Mouse (Mus musculus): ENCODE measurements around the gene Bach2. TPM values are rescaled to one million over a fixed set of nuclear protein-coding genes. Genes with fewer than 3 reads are reported as not detected.

The Bach2 gene
- polyA plus RNA-seq, 1 experiment from 2014 or later, result 31.5 TPM

DNA sequence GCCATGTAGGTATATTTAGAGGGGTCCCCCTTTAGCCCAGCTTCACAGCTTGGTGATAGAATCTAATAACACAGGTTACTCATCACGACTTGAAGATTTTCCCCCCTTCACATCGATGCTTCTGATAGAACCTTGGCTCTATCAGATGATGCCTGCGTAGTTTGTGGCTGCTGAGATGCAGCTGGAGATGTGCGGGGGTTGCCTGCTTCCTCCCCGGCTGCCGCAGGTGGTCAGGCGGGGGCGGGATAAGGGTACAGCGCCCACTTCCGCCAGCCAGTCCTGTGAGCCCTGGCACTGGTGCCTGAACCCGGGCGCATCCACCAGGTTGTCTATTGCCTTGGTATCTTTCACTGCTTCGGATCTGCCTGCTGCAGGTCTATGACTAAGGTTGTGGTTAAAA lies 19.5 kb downstream of the Bach2 start:
- no peak for DNase-seq (ENCODE audit: low spot score)
- no peaks in the 10 kb centered on the region for H3K36me3 ChIP-seq (replicated peaks; ENCODE audit: control insufficient read depth, insufficient read depth)
- 88% methylated on average over 13 of the region's 13 CpGs for WGBS
- no peak overlapping the region for H3K9ac ChIP-seq
- H3K9me3 ChIP-seq (ENCODE audit: control insufficient read depth, low read length), result no peaks in the 10 kb centered on the region
- H3K4me1 ChIP-seq (replicated peaks; ENCODE audit: control insufficient read depth, insufficient read depth, low read length), result no peaks in the 10 kb centered on the region
- no peak overlapping the region for H3K4me2 ChIP-seq (replicated peaks)
- H3K4me3 ChIP-seq (replicated peaks; ENCODE audit: low read length), result no peak overlapping the region
- no peak overlapping the region for H3K27ac ChIP-seq
- ATAC-seq (ENCODE audit: low FRiP score), result peak; percentile 34; the same call in 1 of the 2 replicates
- no peaks in the 10 kb centered on the region for H3K27me3 ChIP-seq (ENCODE audit: control insufficient read depth, insufficient read depth, low read length)

DNA sequence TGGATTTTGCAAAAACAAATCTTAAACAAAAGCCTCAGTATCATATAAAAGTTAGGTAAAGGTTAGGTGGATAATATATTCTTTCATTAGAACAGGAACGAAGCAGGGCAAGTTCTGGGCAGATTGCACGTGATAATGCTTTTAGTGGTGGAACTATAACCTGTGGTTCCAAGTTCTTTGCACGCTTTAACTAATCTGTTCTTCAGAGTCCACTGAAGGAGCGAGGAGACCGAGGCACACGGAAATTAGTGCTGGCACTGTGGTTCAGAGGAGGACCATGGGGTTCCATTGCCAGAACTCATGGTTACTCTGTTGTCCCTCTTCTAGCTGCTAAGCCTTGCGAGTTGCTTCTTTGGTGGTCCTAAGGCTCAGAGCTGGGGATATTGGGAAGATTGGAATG lies 20.0 kb downstream of the Bach2 start:
- Histone ChIP-seq H3K27ac (no peak overlapping the region), H3K4me3 (replicated peaks; ENCODE audit: low read length) (no peak overlapping the region), H3K9ac (no peak overlapping the region), H3K36me3 (replicated peaks; ENCODE audit: control insufficient read depth, insufficient read depth) (no peaks in the 10 kb centered on the region), H3K4me1 (replicated peaks; ENCODE audit: control insufficient read depth, insufficient read depth, low read length) (no peaks in the 10 kb centered on the region), H3K27me3 (ENCODE audit: control insufficient read depth, insufficient read depth, low read length) (no peaks in the 10 kb centered on the region), H3K9me3 (ENCODE audit: control insufficient read depth, low read length) (no peaks in the 10 kb centered on the region), H3K4me2 (replicated peaks) (no peak overlapping the region)
- ATAC-seq (ENCODE audit: low FRiP score) (no peak), DNase-seq (ENCODE audit: low spot score) (no peak)
- WGBS, result 98% methylated on average over 7 of the region's 7 CpGs

DNA sequence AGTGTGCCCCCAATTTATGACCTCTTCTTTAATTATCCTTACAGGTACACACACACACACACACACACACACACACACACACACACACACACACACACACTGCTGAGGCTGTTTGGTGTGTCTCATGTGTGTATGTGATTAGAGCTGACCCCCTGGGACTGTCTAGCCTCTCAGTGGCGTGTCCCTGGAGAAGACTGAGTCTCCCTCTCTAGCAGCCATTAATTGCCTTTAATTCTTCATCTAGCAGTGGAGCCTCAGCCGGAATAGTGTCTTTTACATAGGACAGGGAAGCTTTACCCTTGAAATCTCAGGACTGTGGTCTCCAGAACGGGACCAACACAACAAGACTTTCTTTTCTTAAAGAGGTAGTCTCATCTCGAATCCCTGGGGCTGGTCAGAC lies 22.3 kb downstream of the Bach2 start:
- 71% methylated on average over 4 of the region's 4 CpGs for WGBS
- ATAC-seq (ENCODE audit: low FRiP score) (no peak), DNase-seq (ENCODE audit: low spot score) (no peak)
- H3K4me2 ChIP-seq (replicated peaks), result no peak overlapping the region
- H3K9ac ChIP-seq, result no peak overlapping the region
- no peaks in the 10 kb centered on the region for H3K36me3 ChIP-seq (replicated peaks; ENCODE audit: control insufficient read depth, insufficient read depth)
- H3K27ac ChIP-seq, result no peak overlapping the region
- no peaks in the 10 kb centered on the region for H3K9me3 ChIP-seq (ENCODE audit: control insufficient read depth, low read length)
- H3K27me3 ChIP-seq (ENCODE audit: control insufficient read depth, insufficient read depth, low read length), result no peaks in the 10 kb centered on the region
- H3K4me3 ChIP-seq (replicated peaks; ENCODE audit: low read length), result no peak overlapping the region
- 0 out of 2 replicates have a peak, but pooled peaks cover 9% of the 10 kb centered on the region for H3K4me1 ChIP-seq (replicated peaks; ENCODE audit: control insufficient read depth, insufficient read depth, low read length)

DNA sequence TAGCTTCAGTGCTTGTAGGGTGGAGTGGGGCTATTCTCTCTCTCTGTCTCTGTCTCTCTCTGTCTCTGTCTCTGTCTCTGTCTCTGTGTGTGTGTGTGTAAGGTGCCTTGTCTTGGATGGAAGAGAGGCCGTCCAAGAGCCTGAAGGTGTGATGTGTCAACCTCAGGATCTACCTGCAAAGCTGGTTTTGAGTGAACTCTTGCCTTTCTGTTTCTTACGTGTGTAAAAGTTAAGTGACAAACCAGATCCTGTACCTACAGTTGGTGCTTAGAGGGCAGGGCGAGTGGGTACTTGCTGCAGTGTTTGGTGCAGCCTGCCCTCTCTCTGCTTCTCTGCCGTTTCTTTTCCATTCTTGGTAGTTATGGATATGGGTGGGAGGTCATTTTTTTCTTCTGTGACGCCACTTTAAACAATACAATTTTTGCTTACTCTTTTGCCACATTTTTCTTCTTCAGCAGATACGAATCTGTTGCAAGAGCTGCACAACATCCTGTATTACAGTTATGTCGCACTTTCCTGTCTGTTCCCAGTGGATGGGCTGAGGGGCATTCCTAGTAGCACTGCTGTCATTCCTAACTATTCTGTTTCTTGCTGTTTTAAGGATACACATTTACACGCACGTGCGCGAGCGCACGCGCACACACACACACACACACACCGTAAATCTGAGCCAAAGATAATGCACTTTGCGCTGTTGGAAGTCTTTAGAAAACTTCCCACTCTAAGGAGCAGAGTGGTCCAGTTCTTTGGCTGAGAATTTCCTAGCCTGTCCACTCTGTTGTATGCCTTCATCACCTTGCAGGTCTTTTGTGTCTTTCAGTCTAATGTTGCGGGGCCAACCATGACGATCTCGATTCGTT lies 24.5 kb downstream of the Bach2 start:
- no peaks in the 10 kb centered on the region for H3K27me3 ChIP-seq (ENCODE audit: control insufficient read depth, insufficient read depth, low read length)
- no peak overlapping the region for H3K4me3 ChIP-seq (replicated peaks; ENCODE audit: low read length)
- H3K27ac ChIP-seq, result no peak overlapping the region
- H3K9me3 ChIP-seq (ENCODE audit: control insufficient read depth, low read length), result no peaks in the 10 kb centered on the region
- WGBS, result 89% methylated on average over 20 of the region's 20 CpGs
- H3K4me2 ChIP-seq (replicated peaks), result no peak overlapping the region
- no peaks in the 10 kb centered on the region for H3K36me3 ChIP-seq (replicated peaks; ENCODE audit: control insufficient read depth, insufficient read depth)
- no peak overlapping the region for H3K9ac ChIP-seq
- no peak for ATAC-seq (ENCODE audit: low FRiP score)
- H3K4me1 ChIP-seq (replicated peaks; ENCODE audit: control insufficient read depth, insufficient read depth, low read length), result 0 out of 2 replicates have a peak, but pooled peaks cover 9% of the 10 kb centered on the region
- DNase-seq (ENCODE audit: low spot score), result no peak

DNA sequence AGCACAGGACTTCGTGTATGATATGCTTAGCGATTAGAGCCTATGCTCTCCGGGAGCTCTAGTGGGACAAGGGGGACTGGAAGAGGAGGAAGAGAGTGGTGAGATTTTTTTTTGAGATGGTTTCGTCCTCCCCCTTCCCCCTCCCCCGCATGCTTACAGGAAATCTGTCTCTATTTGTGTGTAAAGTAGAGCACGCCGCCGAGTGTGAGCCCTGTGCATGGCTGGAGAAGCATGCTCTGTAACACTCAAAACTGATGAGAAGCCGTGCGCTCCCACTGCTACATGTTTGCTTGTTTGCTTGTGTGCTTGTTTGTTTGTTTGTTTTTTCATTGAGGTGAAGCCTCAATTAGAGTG lies 25.1 kb downstream of the Bach2 start:
- no peak overlapping the region for H3K9ac ChIP-seq
- no peak overlapping the region for H3K27ac ChIP-seq
- ATAC-seq (ENCODE audit: low FRiP score) (no peak), DNase-seq (ENCODE audit: low spot score) (no peak)
- H3K36me3 ChIP-seq (replicated peaks; ENCODE audit: control insufficient read depth, insufficient read depth), result no peaks in the 10 kb centered on the region
- H3K4me3 ChIP-seq (replicated peaks; ENCODE audit: low read length), result no peak overlapping the region
- H3K4me1 ChIP-seq (replicated peaks; ENCODE audit: control insufficient read depth, insufficient read depth, low read length), result 0 out of 2 replicates have a peak, but pooled peaks cover 9% of the 10 kb centered on the region
- H3K27me3 ChIP-seq (ENCODE audit: control insufficient read depth, insufficient read depth, low read length), result no peaks in the 10 kb centered on the region
- H3K9me3 ChIP-seq (ENCODE audit: control insufficient read depth, low read length), result no peaks in the 10 kb centered on the region
- WGBS, result 74% methylated on average over 10 of the region's 10 CpGs
- no peak overlapping the region for H3K4me2 ChIP-seq (replicated peaks)

DNA sequence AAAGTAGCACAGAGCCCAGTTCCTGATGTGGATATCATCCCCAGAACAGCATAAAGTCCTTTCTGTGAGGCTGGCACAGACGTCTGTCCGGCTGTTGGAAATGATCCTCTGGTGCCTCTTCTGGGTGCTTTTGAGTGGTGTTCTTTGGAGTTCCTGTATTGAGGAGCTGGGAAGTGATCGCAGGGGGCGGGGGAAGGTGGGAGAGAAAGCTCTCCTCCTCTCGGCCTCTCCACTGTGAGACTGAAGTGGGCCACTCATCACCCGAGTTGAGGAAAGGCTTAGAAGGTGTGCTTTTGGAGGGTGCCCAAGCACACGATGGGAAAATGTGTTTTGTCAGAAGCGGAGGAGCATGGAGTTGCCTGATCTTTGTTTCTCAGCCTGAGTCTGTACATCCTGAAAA lies 26.3 kb downstream of the Bach2 start:
- H3K27ac ChIP-seq, result no peak overlapping the region
- WGBS, result 76% methylated on average over 8 of the region's 8 CpGs
- 0 out of 2 replicates have a peak, but pooled peaks cover 9% of the 10 kb centered on the region for H3K4me1 ChIP-seq (replicated peaks; ENCODE audit: control insufficient read depth, insufficient read depth, low read length)
- 0 out of 2 replicates have a peak, but pooled peaks cover 2% of the 10 kb centered on the region for H3K36me3 ChIP-seq (replicated peaks; ENCODE audit: control insufficient read depth, insufficient read depth)
- no peaks in the 10 kb centered on the region for H3K27me3 ChIP-seq (ENCODE audit: control insufficient read depth, insufficient read depth, low read length)
- no peak overlapping the region for H3K9ac ChIP-seq
- ATAC-seq (ENCODE audit: low FRiP score) (no peak), DNase-seq (ENCODE audit: low spot score) (no peak)
- H3K9me3 ChIP-seq (ENCODE audit: control insufficient read depth, low read length), result no peaks in the 10 kb centered on the region
- no peak overlapping the region for H3K4me2 ChIP-seq (replicated peaks)
- H3K4me3 ChIP-seq (replicated peaks; ENCODE audit: low read length), result no peak overlapping the region

DNA sequence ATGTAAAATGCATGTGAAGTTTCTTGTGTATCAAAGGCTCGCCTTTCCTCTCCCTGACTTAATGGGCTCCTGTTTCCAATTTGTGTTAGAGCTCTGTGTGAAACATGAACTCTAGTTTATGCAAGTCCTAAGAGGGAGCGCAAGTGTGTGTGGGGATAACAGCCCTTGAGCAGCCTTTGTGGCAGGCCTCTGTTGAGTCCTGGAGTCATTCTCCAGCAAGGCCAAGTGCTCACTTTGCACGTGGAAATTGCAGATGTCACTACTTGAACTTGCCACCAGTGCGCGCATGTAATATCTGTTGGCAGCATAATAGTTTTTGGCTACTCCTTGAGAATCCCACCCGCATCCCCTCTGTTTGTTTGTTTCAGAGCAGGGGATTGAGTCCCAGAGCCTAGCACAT lies 28.1 kb downstream of the Bach2 start:
- WGBS, result 78% methylated on average over 6 of the region's 6 CpGs
- ATAC-seq (ENCODE audit: low FRiP score), result no peak

DNA sequence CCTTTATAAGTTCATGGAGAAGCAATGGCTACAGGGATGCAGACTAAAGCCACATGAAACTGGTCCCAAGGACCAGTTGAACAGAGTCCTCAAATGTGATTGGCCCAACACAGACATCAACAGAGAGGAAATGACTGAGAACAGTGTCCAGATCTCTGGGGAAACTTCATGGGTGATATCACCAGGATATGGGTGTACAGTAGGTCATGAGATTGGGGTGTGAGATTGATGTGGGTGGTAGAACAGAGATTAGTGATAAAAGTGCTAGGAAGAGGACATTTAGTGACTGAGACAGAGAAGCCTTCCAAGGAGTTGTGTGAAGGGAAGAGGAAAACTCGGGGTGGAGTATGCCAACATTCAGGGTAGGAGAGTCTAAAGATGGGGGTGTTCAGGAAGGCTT lies 29.4 kb downstream of the Bach2 start:
- no peak for ATAC-seq (ENCODE audit: low FRiP score)

More for the DNA sequence above, 28.1 kb downstream of the Bach2 start:
- H3K27ac ChIP-seq, result no peak overlapping the region
- no peak for DNase-seq (ENCODE audit: low spot score)
- 0 out of 2 replicates have a peak, but pooled peaks cover 6% of the 10 kb centered on the region for H3K36me3 ChIP-seq (replicated peaks; ENCODE audit: control insufficient read depth, insufficient read depth)
- no peaks in the 10 kb centered on the region for H3K27me3 ChIP-seq (ENCODE audit: control insufficient read depth, insufficient read depth, low read length)
- no peak overlapping the region for H3K9ac ChIP-seq
- no peaks in the 10 kb centered on the region for H3K9me3 ChIP-seq (ENCODE audit: control insufficient read depth, low read length)
- H3K4me3 ChIP-seq (replicated peaks; ENCODE audit: low read length), result no peak overlapping the region
- H3K4me1 ChIP-seq (replicated peaks; ENCODE audit: control insufficient read depth, insufficient read depth, low read length), result 0 out of 2 replicates have a peak, but pooled peaks cover 9% of the 10 kb centered on the region
- H3K4me2 ChIP-seq (replicated peaks), result no peak overlapping the region

DNA sequence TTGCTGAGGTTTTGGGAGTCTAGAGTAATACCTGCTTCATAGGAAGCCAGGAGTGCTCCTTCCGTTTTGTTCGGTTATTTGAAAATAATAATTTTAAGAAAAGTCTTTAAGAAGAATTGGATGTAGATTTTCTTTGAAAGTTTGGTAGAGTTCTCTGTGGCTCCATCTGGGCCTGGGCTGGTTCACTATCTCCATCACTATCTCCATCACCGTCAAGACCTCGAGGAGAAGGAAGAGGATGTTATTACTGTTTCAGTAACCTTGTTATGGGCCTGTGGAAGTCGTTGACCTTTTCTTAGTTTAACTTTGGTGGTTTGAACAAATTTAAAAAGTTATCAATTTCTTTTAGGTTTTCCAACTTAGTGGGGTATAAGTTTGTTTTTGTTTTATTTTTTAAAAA lies 33.8 kb downstream of the Bach2 start:
- Histone ChIP-seq H3K27me3 (ENCODE audit: control insufficient read depth, insufficient read depth, low read length) (no peaks in the 10 kb centered on the region), H3K9me3 (ENCODE audit: control insufficient read depth, low read length) (no peaks in the 10 kb centered on the region), H3K9ac (no peak overlapping the region), H3K4me1 (replicated peaks; ENCODE audit: control insufficient read depth, insufficient read depth, low read length) (no peaks in the 10 kb centered on the region), H3K4me2 (replicated peaks) (no peak overlapping the region), H3K4me3 (replicated peaks; ENCODE audit: low read length) (no peak overlapping the region), H3K27ac (no peak overlapping the region), H3K36me3 (replicated peaks; ENCODE audit: control insufficient read depth, insufficient read depth) (0 out of 2 replicates have a peak, but pooled peaks cover 6% of the 10 kb centered on the region)
- DNase-seq (ENCODE audit: low spot score) (no peak), ATAC-seq (ENCODE audit: low FRiP score) (no peak)
- 85% methylated on average over 5 of the region's 5 CpGs for WGBS

More for the DNA sequence above, 29.4 kb downstream of the Bach2 start:
- Histone ChIP-seq H3K9me3 (ENCODE audit: control insufficient read depth, low read length) (no peaks in the 10 kb centered on the region), H3K4me2 (replicated peaks) (no peak overlapping the region), H3K4me3 (replicated peaks; ENCODE audit: low read length) (no peak overlapping the region), H3K9ac (no peak overlapping the region), H3K27ac (no peak overlapping the region), H3K36me3 (replicated peaks; ENCODE audit: control insufficient read depth, insufficient read depth) (0 out of 2 replicates have a peak, but pooled peaks cover 6% of the 10 kb centered on the region), H3K4me1 (replicated peaks; ENCODE audit: control insufficient read depth, insufficient read depth, low read length) (0 out of 2 replicates have a peak, but pooled peaks cover 9% of the 10 kb centered on the region), H3K27me3 (ENCODE audit: control insufficient read depth, insufficient read depth, low read length) (no peaks in the 10 kb centered on the region)
- 92% methylated on average over 1 of the region's 1 CpGs for WGBS
- no peak for DNase-seq (ENCODE audit: low spot score)

Measured in hindbrain, embryonic 14.5 days (tissue).